Mouse (Mus musculus) embryonic facial prominence, embryonic 15.5 days (tissue): ENCODE data around the gene Arhgap15. TPM values are rescaled to one million over a fixed set of nuclear protein-coding genes. Genes with fewer than 3 reads are reported as not detected.

Source experiments
- ATAC-seq: fragments of 200-750 bp; cut with Nextera tagmentation; 2 replicates; pipeline ENCODE4 v1.8.0; 2017; ENCODE audit warnings: low read depth, moderate TSS enrichment; ENCODE audit not compliant: insufficient number of reproducible peaks, low FRiP score, low TSS enrichment
- H3K27ac ChIP-seq: fragments of 300-500 bp; sonication (generic); replicated peaks from 2 replicates; pipeline ENCODE4 v1.5.1; 2015; ENCODE audit warnings: mild to moderate bottlenecking, inconsistent platforms
- H3K27me3 ChIP-seq: fragments of 300-500 bp; sonication (generic); 2 replicates; pipeline ENCODE4 v1.6.1; 2015; ENCODE audit warnings: inconsistent platforms
- H3K36me3 ChIP-seq: fragments of 300-500 bp; sonication (generic); 2 replicates; pipeline ENCODE4 v1.6.1; 2015; ENCODE audit warnings: mild to moderate bottlenecking, inconsistent platforms
- H3K4me1 ChIP-seq: fragments of 300-500 bp; sonication (generic); 2 replicates; pipeline ENCODE4 v1.6.1; 2015; ENCODE audit warnings: inconsistent platforms
- H3K4me2 ChIP-seq: fragments of 300-500 bp; sonication (generic); replicated peaks from 2 replicates; pipeline ENCODE4 v1.6.1; 2015; ENCODE audit warnings: mild to moderate bottlenecking, inconsistent platforms
- H3K4me3 ChIP-seq: fragments of 300-500 bp; sonication (generic); replicated peaks from 2 replicates; pipeline ENCODE4 v1.5.1; 2015; ENCODE audit warnings: mild to moderate bottlenecking, inconsistent platforms
- H3K9ac ChIP-seq: fragments of 300-500 bp; sonication (generic); 2 replicates; pipeline ENCODE4 v1.6.1; 2015; ENCODE audit warnings: inconsistent platforms
- H3K9me3 ChIP-seq: fragments of 300-500 bp; sonication (generic); replicated peaks from 2 replicates; pipeline ENCODE4 v1.6.1; 2016; ENCODE audit warnings: inconsistent platforms
- WGBS: fragments of 180-500 bp; shearing (Covaris S2); methylation state at CpG from one replicate; pipeline ENCODE4 v1.1.7; 2015; 5-methylcytosine and 5-hydroxymethylcytosine counted together
- polyA plus RNA-seq: library from polyadenylated mRNA; unstranded; fragments of >200 nt; fragmentation: Nextera tagmentation; extraction: Ambion mirVana; gene quantifications from 2 replicates; pipeline ENCODE4 v1.2.1, GENCODE M21; 2015

Gene Arhgap15
- polyA plus RNA-seq, 1 experiment from 2014 or later: 2.2 TPM

DNA sequence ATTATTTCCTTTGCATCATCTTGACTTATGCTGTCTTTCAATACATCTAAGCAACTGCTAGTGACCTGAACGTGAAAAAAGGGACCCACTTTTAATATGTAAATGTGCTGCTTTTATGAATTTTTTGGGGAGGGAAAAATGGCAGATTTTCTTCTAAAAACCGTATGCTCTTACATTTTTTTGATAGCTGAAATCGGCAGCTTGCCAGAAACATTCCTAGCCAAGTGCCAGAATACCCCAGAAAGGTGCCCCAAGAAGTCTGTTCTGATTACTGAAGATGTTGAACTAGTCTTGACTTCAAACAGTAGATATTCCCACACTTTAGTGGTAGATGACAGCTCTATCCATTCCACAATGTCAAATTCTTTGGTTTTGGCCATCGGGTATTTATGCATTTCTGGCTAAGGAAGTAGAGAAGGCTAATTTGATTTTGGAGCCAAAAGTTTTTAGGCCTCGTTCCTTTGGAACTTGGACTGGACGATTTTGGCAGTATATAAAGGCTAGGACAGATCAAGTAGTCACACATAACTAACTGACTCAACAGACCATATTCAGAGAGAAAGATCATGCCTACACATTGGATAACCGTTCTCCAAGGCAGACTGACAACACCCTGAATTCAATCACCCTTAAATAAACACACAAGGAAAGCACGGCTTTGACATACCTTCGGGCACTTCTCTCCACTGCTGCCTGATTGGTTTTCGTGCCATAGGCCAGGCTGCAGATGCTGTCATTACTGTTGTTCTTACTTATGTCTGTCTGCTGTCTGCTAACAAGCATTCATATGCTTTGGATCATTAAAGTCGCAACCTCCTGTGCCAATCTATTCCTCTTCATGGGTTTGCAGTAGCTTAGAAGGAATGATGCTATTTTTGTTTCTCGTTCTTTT lies 67.5 kb downstream of the Arhgap15 start:
- WGBS: 58% methylated on average over 12 of the region's 12 CpGs
- Histone ChIP-seq H3K4me2 (no peak overlapping the region), H3K4me3 (no peak overlapping the region), H3K27me3 (no peaks in the 10 kb centered on the region), H3K9ac (no peak overlapping the region), H3K9me3 (no peaks in the 10 kb centered on the region), H3K27ac (no peak overlapping the region), H3K4me1 (no peaks in the 10 kb centered on the region), H3K36me3 (no peaks in the 10 kb centered on the region)
- ATAC-seq: no peak

DNA sequence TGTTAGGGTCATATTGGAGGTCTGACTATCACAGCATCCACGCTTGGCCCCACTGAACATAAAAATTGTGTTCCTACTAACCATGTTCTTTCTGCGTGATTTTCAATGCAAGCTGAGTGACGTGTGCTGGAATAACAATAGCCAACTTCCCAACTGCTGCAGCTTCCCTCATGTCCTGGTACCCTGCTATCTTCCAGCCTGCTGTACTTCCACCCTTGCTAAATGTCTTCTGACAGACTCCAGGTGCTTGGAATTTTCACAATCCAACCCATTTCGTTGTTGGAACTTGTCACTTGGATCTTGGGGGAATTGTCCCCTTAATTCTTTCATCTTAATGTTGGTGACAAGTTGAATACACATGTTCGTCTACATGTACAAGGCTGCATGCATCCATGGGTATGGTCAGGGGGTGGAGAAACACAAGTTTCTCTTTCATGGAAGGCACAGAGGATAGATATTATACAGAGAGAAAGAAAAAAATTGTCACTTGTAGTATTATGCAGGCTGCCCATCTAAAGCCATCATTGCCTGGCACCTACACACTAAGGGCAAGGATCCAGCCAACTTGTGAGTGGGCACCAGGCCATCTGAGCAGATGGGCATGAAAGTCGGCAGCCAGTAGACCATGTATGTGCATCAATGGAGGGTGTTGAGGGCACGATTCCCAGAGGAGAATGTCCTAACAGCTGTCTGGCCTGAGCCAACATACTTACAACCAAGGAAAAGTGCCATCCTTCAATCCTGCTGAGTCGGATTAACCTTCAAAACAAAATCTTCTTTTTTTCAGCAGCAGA lies 68.4 kb downstream of the Arhgap15 start:
- Histone ChIP-seq H3K4me2 (no peak overlapping the region), H3K9ac (no peak overlapping the region), H3K27ac (no peak overlapping the region), H3K27me3 (no peaks in the 10 kb centered on the region), H3K9me3 (no peaks in the 10 kb centered on the region), H3K4me1 (no peaks in the 10 kb centered on the region), H3K4me3 (no peak overlapping the region), H3K36me3 (no peaks in the 10 kb centered on the region)
- 76% methylated on average over 8 of the region's 8 CpGs for WGBS
- ATAC-seq: no peak

DNA sequence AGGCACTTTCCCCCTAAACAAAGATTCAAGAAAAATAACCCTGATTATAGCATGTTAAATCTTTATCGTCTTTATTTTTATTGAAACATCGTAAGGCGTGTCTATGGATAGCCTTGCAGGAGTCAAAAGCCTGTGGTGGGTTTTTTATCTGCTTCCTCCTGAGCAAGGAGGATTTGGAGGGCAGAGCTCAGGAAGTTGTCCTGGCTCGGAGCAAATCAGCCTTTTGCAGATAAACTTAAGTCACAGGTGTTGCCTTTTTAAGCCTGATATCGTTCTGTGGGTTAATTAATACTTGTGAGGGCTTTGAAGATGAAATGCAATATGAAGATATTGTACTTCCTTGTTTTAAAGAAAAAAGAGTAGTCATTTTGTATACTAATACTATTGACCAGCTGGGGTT lies 87.3 kb downstream of the Arhgap15 start:
- ATAC-seq: no peak
- H3K4me3 ChIP-seq: no peak overlapping the region
- H3K9me3 ChIP-seq: no peaks in the 10 kb centered on the region
- H3K27ac ChIP-seq: no peak overlapping the region
- WGBS: 79% methylated on average over 5 of the region's 5 CpGs
- no peaks in the 10 kb centered on the region for H3K36me3 ChIP-seq
- no peak overlapping the region for H3K4me2 ChIP-seq
- no peaks in the 10 kb centered on the region for H3K27me3 ChIP-seq
- H3K9ac ChIP-seq: no peak overlapping the region
- no peaks in the 10 kb centered on the region for H3K4me1 ChIP-seq

DNA sequence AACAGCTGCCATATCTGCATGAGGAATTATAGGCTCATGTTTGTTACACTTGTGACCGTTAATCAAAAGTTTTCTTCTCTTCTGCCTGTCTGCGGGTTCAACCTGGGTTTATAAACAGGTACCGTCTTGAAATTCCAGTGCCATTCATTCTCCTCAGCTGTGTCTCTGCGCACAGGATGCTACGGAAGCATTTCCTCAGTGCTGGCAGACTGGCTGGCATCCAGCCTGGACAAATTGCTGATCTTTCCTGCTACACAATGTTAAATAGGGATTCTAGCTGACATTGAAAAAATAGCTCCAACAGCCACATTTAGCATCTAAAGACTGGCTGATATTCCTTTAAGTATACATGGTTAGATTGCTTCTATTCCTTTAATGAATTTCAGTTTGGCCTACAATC lies 93.0 kb downstream of the Arhgap15 start:
- no peak for ATAC-seq
- no peaks in the 10 kb centered on the region for H3K36me3 ChIP-seq
- no peak overlapping the region for H3K27ac ChIP-seq
- no peaks in the 10 kb centered on the region for H3K27me3 ChIP-seq
- H3K4me1 ChIP-seq: no peaks in the 10 kb centered on the region
- H3K4me2 ChIP-seq: no peak overlapping the region
- H3K9me3 ChIP-seq: no peaks in the 10 kb centered on the region
- H3K4me3 ChIP-seq: no peak overlapping the region
- no peak overlapping the region for H3K9ac ChIP-seq
- WGBS: 54% methylated on average over 5 of the region's 5 CpGs

DNA sequence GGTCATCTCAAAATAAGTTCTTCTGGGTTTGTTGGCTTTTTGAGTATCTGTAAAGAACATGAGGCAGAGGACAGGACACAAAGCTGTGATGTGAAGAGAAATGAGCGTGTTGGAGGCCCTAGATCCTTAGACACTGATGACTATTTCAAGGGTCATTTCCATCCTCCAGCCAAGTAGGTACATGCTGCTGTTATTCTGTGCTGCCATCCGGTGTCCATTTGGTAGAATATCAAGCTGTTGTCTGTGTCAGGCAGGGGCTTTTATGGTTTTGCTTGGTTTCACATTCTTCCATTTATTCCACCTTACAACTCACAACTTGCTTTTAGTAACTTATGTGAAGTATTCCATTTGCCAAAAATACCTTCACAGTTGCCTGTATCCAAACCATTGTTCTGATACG lies 102.6 kb downstream of the Arhgap15 start:
- H3K4me1 ChIP-seq: no peaks in the 10 kb centered on the region
- no peak for ATAC-seq
- no peaks in the 10 kb centered on the region for H3K27me3 ChIP-seq
- no peak overlapping the region for H3K4me2 ChIP-seq
- H3K4me3 ChIP-seq: no peak overlapping the region
- no peaks in the 10 kb centered on the region for H3K36me3 ChIP-seq
- H3K27ac ChIP-seq: no peak overlapping the region
- no peaks in the 10 kb centered on the region for H3K9me3 ChIP-seq
- H3K9ac ChIP-seq: no peak overlapping the region
- WGBS: 53% methylated on average over 3 of the region's 3 CpGs

DNA sequence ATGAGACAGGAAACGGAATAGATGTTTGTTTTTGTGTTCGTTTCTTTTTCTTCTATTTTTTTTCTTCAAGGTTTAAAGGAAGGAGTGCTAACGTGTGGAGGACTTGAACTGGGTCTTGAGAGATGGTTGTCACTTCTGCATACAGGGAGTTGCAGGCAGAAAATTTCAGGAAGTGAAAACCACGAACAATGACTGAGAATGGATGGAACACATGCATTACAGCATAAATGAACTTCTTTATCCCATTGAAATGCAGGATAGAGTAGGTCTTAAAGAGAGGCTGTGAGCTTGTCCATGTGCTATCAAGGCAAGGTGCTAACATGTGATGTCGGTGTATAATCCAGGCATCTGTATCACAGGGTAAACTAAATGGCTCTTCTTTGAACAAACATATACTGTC lies 114.1 kb downstream of the Arhgap15 start:
- Histone ChIP-seq H3K27me3 (no peaks in the 10 kb centered on the region), H3K27ac (no peak overlapping the region), H3K9me3 (no peaks in the 10 kb centered on the region), H3K9ac (no peak overlapping the region), H3K4me1 (no peaks in the 10 kb centered on the region), H3K4me3 (no peak overlapping the region), H3K36me3 (no peaks in the 10 kb centered on the region), H3K4me2 (no peak overlapping the region)
- 80% methylated on average over 5 of the region's 5 CpGs for WGBS
- no peak for ATAC-seq

DNA sequence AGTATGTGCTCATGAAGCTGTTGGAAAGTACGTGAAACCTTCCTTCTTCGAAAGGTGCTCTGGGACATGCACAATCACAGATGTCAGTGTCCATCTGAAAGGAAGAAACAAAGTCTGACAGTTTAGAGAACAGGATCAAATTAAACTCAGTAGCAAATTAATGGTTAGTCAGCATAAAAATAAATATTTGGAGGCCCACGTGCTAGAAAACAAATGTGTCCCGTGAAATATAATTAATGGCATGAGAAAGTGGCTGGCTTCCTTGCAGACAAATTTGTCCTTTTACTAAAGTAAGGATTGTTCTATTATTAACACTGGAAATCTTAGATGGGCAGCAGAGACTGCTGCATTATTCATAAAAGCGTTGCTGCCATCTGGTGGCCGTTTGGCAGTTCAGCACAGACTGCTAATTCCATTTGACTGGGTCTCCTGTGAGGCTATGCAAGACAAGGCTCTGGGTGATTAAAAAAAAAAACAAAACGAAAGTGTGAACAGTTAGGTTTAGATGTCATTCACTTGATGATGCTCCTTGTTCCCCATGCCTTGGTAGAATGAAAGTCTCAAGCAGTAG lies 153.9 kb downstream of the Arhgap15 start:
- Histone ChIP-seq H3K36me3 (no peaks in the 10 kb centered on the region), H3K4me1 (no peaks in the 10 kb centered on the region), H3K4me2 (no peak overlapping the region), H3K9ac (no peak overlapping the region), H3K4me3 (no peak overlapping the region), H3K9me3 (no peaks in the 10 kb centered on the region), H3K27me3 (no peaks in the 10 kb centered on the region), H3K27ac (no peak overlapping the region)
- WGBS: 19% methylated on average over 7 of the region's 7 CpGs
- no peak for ATAC-seq

DNA sequence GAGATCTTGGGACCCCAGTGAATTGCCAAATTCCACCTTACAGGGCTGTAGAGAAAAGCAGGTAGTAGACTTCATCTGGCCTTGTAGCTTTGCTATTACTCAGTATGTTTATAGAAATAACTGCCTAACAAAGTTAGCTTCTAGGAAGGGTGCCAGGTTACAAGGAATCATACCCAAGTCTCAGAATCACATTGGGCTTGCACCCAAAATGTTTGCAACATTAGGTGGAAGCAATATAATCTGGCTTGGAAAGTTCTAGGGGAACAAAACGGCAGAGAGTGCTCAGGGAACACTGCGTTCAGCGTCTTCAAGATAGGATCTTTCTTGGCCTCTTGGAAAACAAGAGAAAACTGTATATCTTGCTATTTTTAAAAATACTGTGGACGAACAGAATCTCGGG lies 158.9 kb downstream of the Arhgap15 start:
- H3K27ac ChIP-seq: 0 out of 2 replicates have a peak overlapping the region, but pooled peaks have one; percentile 7
- H3K27me3 ChIP-seq: no peaks in the 10 kb centered on the region
- no peaks in the 10 kb centered on the region for H3K36me3 ChIP-seq
- WGBS: 73% methylated on average over 5 of the region's 5 CpGs
- H3K4me1 ChIP-seq: no peaks in the 10 kb centered on the region
- no peaks in the 10 kb centered on the region for H3K9me3 ChIP-seq
- no peak overlapping the region for H3K4me3 ChIP-seq
- no peak overlapping the region for H3K9ac ChIP-seq
- ATAC-seq: no peak
- H3K4me2 ChIP-seq: no peak overlapping the region

DNA sequence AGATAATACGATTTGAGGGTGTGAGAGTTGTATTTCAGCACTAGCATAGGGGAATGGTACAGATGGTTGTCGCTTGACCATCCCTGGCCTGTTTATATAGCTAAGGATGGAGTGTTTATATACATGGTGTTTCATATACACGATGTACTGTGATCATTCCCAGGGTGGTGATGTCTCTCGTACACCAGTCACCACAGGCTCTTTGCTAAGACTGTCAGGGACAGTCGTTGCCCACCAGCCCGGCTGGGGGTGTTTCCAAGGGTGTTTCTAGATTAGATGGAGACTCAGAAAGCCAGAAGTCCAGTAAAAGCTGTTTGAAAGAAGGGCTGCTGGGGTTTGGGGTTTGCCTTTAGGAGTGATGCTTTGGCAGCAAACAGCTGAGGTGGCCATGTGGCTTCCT lies 165.5 kb downstream of the Arhgap15 start:
- WGBS: 89% methylated on average over 6 of the region's 6 CpGs
- Histone ChIP-seq H3K27ac (no peak overlapping the region), H3K9ac (no peak overlapping the region), H3K36me3 (no peaks in the 10 kb centered on the region), H3K27me3 (no peaks in the 10 kb centered on the region), H3K4me3 (no peak overlapping the region), H3K4me1 (no peaks in the 10 kb centered on the region), H3K9me3 (no peaks in the 10 kb centered on the region), H3K4me2 (no peak overlapping the region)
- ATAC-seq: no peak

DNA sequence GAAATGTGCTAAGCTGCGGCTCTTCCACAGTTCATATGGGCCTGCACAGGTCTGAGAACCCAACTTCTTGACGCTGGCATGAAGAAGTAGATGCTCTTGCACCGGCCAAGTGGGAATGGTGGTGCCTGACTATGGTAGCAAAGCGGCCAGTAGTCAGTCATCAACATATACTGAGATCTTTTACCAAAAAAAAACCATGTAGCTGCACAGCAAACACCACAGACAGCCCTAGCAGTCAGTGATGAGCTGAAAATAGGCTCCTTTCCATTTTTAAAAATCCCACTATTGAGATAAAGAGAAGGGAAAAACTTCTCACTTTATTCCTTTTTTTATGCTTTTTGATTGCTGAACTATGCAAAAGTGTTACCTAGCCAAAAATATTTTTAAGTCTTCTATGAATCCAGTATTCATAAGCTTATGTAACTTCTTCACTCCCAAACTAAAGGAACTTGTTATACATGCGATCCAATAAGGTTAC lies 175.3 kb downstream of the Arhgap15 start:
- Histone ChIP-seq H3K4me1 (no peaks in the 10 kb centered on the region), H3K27ac (no peak overlapping the region), H3K27me3 (no peaks in the 10 kb centered on the region), H3K9ac (no peak overlapping the region), H3K4me2 (no peak overlapping the region), H3K4me3 (no peak overlapping the region), H3K36me3 (no peaks in the 10 kb centered on the region), H3K9me3 (no peaks in the 10 kb centered on the region)
- no peak for ATAC-seq
- WGBS: 88% methylated on average over 5 of the region's 5 CpGs

DNA sequence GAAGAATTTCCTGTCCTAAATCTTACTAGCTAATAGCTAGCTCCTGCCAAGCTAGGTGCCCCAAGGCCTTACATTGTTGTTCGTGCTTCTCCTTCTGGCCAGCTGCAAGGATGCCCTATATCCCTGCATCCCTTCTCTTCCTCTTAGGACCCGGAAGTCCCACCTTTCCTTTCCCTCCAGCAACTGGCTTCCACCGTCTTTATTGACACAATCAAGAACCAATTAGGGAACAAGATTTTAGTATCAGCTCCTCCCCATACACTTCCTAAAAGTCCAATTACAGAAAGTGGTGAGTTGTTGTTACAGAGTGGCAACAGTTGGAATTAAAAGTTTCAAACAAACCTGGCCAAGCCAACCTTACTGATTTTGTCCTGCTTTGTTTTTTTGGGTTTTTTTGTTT lies 183.1 kb downstream of the Arhgap15 start:
- H3K4me1 ChIP-seq: no peaks in the 10 kb centered on the region
- H3K9ac ChIP-seq: no peak overlapping the region
- no peak overlapping the region for H3K4me2 ChIP-seq
- no peaks in the 10 kb centered on the region for H3K36me3 ChIP-seq
- no peak for ATAC-seq
- no peak overlapping the region for H3K4me3 ChIP-seq
- WGBS: 81% methylated on average over 3 of the region's 3 CpGs
- H3K27ac ChIP-seq: no peak overlapping the region
- no peaks in the 10 kb centered on the region for H3K9me3 ChIP-seq
- no peaks in the 10 kb centered on the region for H3K27me3 ChIP-seq
